Mouse (Mus musculus) limb, embryonic 13.5 days (tissue): ENCODE data around the gene Fndc3b. TPM values are rescaled to one million over a fixed set of nuclear protein-coding genes. Genes with fewer than 3 reads are reported as not detected.

Experiments
- ATAC-seq: fragments of 200-750 bp; cut with Nextera tagmentation; 2 replicates; pipeline ENCODE4 v1.8.0; 2017; ENCODE audit warnings: low read depth, moderate number of reproducible peaks, moderate TSS enrichment; ENCODE audit not compliant: low FRiP score
- H3K27ac ChIP-seq: fragments of 300-500 bp; sonication (generic); 2 replicates; pipeline ENCODE4 v1.5.1; 2015; ENCODE audit warnings: inconsistent platforms, mild to moderate bottlenecking, moderate library complexity
- H3K27me3 ChIP-seq: fragments of 300-500 bp; sonication (generic); 2 replicates; pipeline ENCODE4 v1.6.1; 2015; ENCODE audit warnings: mild to moderate bottlenecking, inconsistent platforms
- H3K36me3 ChIP-seq: fragments of 300-500 bp; sonication (generic); 2 replicates; pipeline ENCODE4 v1.6.1; 2015; ENCODE audit warnings: inconsistent platforms, mild to moderate bottlenecking, moderate library complexity
- H3K4me1 ChIP-seq: fragments of 300-500 bp; sonication (generic); 2 replicates; pipeline ENCODE4 v1.6.1; 2015; ENCODE audit warnings: inconsistent platforms
- H3K4me2 ChIP-seq: fragments of 300-500 bp; sonication (generic); replicated peaks from 2 replicates; pipeline ENCODE4 v1.6.1; 2015; ENCODE audit warnings: inconsistent platforms, mild to moderate bottlenecking, moderate library complexity
- H3K4me3 ChIP-seq: fragments of 300-500 bp; sonication (generic); 2 replicates; pipeline ENCODE4 v1.5.1; 2015; ENCODE audit warnings: moderate library complexity, mild to moderate bottlenecking, inconsistent platforms
- H3K9ac ChIP-seq: fragments of 300-500 bp; sonication (generic); 2 replicates; pipeline ENCODE4 v1.6.1; 2015; ENCODE audit warnings: mild to moderate bottlenecking, inconsistent platforms
- H3K9me3 ChIP-seq: fragments of 300-500 bp; sonication (generic); 2 replicates; pipeline ENCODE4 v1.6.1; 2016; ENCODE audit warnings: inconsistent platforms
- WGBS: fragments of 180-500 bp; shearing (Covaris S2); methylation state at CpG from one replicate; pipeline ENCODE4 v1.1.7; 2015; 5-methylcytosine and 5-hydroxymethylcytosine counted together
- polyA plus RNA-seq: library from polyadenylated mRNA; unstranded; fragments of >200 nt; fragmentation: Nextera tagmentation; extraction: Ambion mirVana; gene quantifications from 2 replicates; pipeline ENCODE4 v1.2.1, GENCODE M21; 2015

Gene Fndc3b
- polyA plus RNA-seq, 1 experiment from 2014 or later: 31.4 TPM

DNA sequence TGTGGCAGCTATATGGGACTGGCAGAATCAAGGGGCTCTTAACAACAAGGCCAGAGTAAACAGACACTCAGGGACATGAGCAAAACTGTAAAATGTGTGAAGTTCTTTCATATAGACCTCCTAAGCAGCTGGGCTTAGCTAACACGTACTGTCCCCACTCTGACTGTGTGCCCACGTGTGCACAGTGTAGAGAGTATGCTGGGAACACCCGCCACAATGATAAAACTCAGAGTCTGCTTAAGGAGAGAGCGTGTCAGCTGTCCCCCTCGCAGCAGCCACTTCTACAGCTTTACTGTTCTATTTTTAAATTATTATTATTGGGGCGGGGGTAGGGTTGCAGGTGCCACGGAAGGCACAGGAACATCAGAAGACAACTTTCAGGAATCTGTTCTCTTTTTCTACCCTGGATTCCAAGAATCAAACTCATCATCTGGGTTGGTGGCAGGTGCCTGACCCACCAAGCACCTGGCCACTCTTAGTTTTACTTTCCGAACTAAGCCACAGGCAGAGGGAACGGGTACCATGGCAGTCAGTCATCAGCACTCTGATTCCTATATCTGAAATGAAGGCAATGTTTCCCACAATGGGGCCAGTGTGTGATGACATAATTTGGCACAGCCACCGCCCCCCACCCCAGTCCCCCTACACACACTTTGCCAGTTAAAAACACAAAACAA lies 133.6 kb downstream of the Fndc3b start:
- no peak overlapping the region for H3K9ac ChIP-seq

DNA sequence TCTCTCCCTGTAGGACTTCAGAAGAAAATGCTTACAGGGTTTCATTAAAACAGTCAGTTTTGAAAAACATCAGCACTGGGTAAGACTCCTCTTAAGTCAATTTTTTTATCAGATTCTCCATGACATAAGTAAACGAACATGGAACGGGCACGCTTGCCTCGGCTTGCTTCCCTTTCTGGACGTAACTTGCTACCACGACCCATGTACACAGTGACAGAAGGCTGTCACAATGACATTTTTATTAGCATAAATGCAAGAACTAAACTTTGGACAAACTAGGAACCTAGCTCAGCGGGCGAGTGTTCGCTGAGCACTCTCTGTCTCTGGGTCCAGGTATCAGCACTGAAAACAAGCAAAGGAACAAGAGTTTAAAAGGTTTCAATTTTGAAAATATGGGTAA lies 136.9 kb downstream of the Fndc3b start:
- WGBS: 81% methylated on average over 9 of the region's 9 CpGs
- H3K36me3 ChIP-seq: no peaks in the 10 kb centered on the region
- no peak overlapping the region for H3K4me3 ChIP-seq
- H3K9me3 ChIP-seq: no peaks in the 10 kb centered on the region
- no peak overlapping the region for H3K4me2 ChIP-seq
- no peak for ATAC-seq
- peaks cover 47% of the 10 kb centered on the region for H3K4me1 ChIP-seq
- H3K27ac ChIP-seq: no peak overlapping the region
- no peak overlapping the region for H3K9ac ChIP-seq
- no peaks in the 10 kb centered on the region for H3K27me3 ChIP-seq

More for the DNA sequence above, 133.6 kb downstream of the Fndc3b start:
- no peaks in the 10 kb centered on the region for H3K9me3 ChIP-seq
- H3K4me1 ChIP-seq: peaks cover 59% of the 10 kb centered on the region
- 81% methylated on average over 10 of the region's 10 CpGs for WGBS
- H3K4me3 ChIP-seq: no peak overlapping the region
- no peak for ATAC-seq
- no peaks in the 10 kb centered on the region for H3K27me3 ChIP-seq
- no peak overlapping the region for H3K4me2 ChIP-seq
- H3K36me3 ChIP-seq: no peaks in the 10 kb centered on the region
- no peak overlapping the region for H3K27ac ChIP-seq

DNA sequence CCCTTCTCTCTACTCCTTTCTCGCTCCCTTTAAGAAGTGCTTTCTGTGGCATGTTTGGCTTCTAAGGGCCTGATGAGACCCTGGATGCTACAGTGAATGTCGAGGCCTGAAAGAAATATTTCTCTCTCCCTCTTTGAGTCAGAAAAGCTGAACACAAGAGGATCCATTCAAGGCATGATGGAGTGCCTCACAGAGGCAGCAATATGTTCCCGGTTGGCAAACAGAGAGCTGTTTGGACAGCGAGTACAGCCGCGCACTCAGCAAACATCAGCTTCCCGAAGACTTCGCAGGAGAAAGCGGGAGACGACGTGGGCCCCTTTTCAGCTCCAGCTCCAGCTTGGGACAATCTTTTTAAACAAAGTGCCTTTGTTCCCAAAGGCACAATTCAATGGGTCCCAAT lies 137.6 kb downstream of the Fndc3b start:
- Histone ChIP-seq H3K9ac (no peak overlapping the region), H3K9me3 (no peaks in the 10 kb centered on the region), H3K4me1 (peaks cover 45% of the 10 kb centered on the region), H3K4me2 (no peak overlapping the region), H3K27me3 (no peaks in the 10 kb centered on the region), H3K27ac (peak overlapping the region; percentile 67; the same call in 1 of the 2 replicates), H3K4me3 (no peak overlapping the region), H3K36me3 (no peaks in the 10 kb centered on the region)
- 65% methylated on average over 11 of the region's 11 CpGs for WGBS
- no peak for ATAC-seq

DNA sequence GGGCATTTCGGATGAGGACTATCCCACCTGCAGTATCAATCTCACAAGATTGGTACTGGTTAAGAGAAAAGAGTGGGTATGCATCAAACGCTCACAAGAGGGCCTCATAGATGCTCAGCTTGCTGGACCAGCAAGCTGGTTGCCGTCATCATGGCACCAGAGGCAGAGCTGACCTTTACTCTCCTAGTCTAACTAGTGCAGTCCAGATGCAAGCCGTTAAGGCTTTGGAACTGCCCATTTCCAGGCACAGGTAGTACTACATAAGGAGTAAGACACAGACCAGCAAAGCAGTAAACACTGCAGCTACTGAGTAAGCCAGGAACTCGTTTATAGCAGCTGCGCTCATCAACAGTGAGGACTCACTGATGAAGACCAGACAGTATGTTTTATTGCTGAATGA lies 138.8 kb downstream of the Fndc3b start:
- Histone ChIP-seq H3K4me2 (no peak overlapping the region), H3K36me3 (no peaks in the 10 kb centered on the region), H3K4me3 (no peak overlapping the region), H3K27ac (peak overlapping the region; percentile 33; the same call in 1 of the 2 replicates), H3K9me3 (no peaks in the 10 kb centered on the region), H3K4me1 (peaks cover 39% of the 10 kb centered on the region), H3K9ac (no peak overlapping the region), H3K27me3 (no peaks in the 10 kb centered on the region)
- WGBS: 28% methylated on average over 6 of the region's 6 CpGs
- peak; percentile 59 for ATAC-seq

DNA sequence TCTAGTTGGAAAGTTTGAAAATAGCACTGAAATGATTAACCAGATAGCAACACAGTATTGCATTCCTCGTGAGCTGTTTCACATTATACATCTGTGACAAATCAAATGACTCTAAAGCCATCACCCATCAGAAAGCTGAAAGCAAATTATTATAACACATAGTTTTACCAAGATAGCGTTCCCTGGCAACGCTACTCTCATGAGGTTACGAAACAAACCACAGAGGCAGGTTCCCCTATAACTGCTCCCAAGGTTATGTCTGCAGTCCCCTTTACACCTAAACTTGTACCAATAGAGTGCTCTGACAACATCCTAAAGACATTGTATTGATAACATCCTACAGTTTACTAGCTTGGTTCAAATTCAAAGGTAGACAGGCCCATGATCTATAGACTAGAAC lies 145.8 kb downstream of the Fndc3b start:
- 81% methylated on average over 4 of the region's 4 CpGs for WGBS
- Histone ChIP-seq H3K4me1 (peaks cover 11% of the 10 kb centered on the region), H3K27me3 (no peaks in the 10 kb centered on the region), H3K9me3 (no peaks in the 10 kb centered on the region), H3K4me2 (no peak overlapping the region), H3K36me3 (no peaks in the 10 kb centered on the region), H3K27ac (no peak overlapping the region), H3K9ac (no peak overlapping the region), H3K4me3 (no peak overlapping the region)
- ATAC-seq: no peak

DNA sequence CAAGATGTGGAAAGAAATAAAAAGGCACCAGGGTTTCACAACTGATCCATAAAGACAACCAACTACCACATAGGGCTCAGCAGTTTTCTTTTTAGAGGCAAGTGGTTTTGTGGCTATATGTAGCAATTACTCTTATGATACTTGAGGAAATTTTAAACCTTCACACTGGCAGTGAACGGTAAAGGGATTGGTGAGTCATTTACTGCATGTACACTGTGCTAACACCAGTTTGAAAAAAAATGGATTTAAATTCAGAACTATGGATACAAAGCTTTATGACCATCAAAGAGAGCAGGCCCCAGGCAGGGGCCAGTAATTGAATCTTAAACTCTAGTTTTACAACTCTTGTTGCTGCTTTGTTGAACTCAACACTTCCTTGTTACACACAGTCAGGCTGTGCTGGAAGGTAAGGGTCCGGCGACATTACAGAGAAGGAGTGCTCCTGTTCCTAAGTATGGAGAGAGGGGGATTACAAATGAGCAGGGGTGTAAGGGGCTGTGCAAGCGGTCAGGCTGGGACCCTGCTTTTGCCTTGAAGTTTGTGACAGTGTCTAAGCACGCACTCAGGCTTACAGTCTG lies 148.0 kb downstream of the Fndc3b start:
- no peak overlapping the region for H3K4me2 ChIP-seq
- no peaks in the 10 kb centered on the region for H3K9me3 ChIP-seq
- H3K9ac ChIP-seq: no peak overlapping the region
- H3K4me1 ChIP-seq: peaks cover 11% of the 10 kb centered on the region
- H3K27ac ChIP-seq: no peak overlapping the region; the same call in 1 of the 2 replicates
- H3K4me3 ChIP-seq: no peak overlapping the region
- WGBS: 61% methylated on average over 5 of the region's 5 CpGs
- no peak for ATAC-seq
- no peaks in the 10 kb centered on the region for H3K36me3 ChIP-seq
- no peaks in the 10 kb centered on the region for H3K27me3 ChIP-seq

DNA sequence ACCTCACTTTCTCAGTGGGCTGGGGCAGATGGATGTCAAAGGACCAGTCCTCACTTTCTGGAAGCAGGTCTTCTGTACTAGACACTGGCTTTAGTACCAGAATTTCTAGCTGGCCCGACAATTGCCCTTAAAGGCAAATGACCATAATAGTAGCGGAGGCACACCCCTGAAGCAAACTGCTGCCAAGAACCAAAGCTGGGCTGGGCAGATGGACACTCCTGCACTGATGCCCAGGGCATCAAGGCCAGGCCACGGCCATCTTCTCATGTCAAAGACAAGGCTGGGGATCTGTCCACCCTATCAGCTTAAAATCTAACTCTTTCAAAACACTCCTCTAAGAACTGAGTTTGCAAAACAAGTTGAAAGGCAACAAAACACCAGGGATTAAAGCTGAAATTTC lies 148.6 kb downstream of the Fndc3b start:
- H3K36me3 ChIP-seq: no peaks in the 10 kb centered on the region
- H3K9ac ChIP-seq: no peak overlapping the region
- no peaks in the 10 kb centered on the region for H3K9me3 ChIP-seq
- no peak overlapping the region for H3K27ac ChIP-seq
- no peak overlapping the region for H3K4me2 ChIP-seq
- ATAC-seq: no peak
- WGBS: 80% methylated on average over 3 of the region's 3 CpGs
- H3K4me1 ChIP-seq: peaks cover 11% of the 10 kb centered on the region
- no peak overlapping the region for H3K4me3 ChIP-seq
- H3K27me3 ChIP-seq: no peaks in the 10 kb centered on the region

DNA sequence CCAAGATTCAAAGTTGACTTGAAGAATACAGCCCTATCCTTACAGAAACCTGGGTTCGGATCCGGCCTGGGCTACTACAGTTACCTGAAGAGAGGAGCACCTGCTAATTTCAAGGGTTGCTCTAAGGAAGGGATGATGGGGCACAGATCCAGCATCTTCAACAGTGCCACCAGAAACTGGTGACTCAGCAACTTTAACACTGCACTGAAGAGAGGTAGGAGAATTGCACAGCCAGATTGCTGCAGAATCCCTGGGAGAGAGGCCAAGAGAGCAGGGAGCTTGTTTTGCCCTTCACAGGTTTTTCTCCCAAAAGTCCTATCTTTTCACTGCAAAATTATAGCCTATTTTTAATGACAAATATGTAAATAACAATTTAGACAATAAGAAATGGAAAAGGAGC lies 149.2 kb downstream of the Fndc3b start:
- Histone ChIP-seq H3K9me3 (no peaks in the 10 kb centered on the region), H3K9ac (no peak overlapping the region), H3K27ac (no peak overlapping the region), H3K4me1 (peaks cover 11% of the 10 kb centered on the region), H3K36me3 (no peaks in the 10 kb centered on the region), H3K4me3 (no peak overlapping the region), H3K4me2 (no peak overlapping the region), H3K27me3 (no peaks in the 10 kb centered on the region)
- no peak for ATAC-seq
- 99% methylated on average over 2 of the region's 2 CpGs for whole genome bisulfite sequencing

DNA sequence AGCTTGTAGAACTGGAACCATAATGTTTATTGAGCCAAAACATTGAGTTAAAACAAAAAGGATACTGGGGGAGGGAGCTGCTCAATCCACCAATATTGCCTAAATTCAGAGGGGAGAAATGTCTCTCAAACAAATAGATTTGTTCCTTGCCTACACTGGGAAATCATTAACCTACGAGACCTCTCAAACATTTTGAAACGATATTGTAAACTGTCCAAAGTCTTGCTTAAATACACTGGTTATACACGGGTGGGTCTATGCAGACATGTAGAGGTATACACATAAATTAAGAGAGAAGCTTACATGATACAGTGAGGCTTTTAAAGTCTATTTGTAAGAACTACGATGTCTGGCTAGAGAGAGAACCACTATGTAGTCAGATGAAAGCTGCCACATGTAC lies 151.8 kb downstream of the Fndc3b start:
- no peak overlapping the region for H3K9ac ChIP-seq
- ATAC-seq: no peak

DNA sequence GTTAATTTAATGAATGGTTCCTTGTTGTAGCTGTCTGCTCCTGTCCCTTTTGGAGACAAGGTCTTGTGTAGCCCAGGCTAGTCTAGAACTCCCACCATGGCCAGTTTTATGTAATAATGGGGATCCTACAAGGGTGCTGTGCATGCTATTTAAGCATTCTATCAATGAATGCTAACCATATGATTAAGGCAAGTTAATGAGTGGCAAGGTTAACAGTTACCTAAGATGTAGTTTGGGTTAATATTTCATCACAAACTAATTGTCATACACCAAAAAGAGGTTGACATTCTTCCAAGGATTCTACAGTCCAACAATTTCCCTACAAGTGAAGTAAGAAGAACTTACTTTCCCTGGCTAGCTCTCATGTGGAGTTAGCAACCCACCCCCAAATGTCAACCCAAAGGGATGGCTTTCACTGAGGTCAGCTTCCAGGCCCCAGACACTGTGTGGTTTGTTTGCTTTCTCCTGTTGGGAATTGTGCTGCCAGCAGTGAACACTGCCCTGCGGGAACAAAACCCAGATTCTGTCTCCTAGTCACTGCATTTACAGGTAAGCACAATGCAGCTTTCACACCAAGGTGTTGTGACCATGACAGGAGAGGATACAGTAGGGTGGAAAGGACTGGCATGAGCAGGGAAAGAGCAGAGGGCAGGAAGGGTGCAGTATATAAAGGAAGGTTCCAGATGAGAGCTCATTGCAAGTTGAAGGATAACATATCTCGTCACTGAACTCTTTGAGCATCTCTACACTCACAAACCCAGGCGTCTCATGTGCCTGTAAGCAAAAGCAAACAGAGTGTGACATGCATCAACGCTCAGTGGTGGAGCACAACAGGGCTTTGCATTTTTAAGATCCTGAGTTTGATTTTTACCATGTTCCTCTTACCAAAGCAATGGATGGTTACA lies 153.8 kb downstream of the Fndc3b start:
- no peaks in the 10 kb centered on the region for H3K9me3 ChIP-seq
- WGBS: 91% methylated on average over 4 of the region's 4 CpGs
- ATAC-seq: no peak
- no peak overlapping the region for H3K4me3 ChIP-seq
- no peak overlapping the region for H3K4me2 ChIP-seq
- no peaks in the 10 kb centered on the region for H3K4me1 ChIP-seq
- no peaks in the 10 kb centered on the region for H3K27me3 ChIP-seq
- peaks cover 23% of the 10 kb centered on the region for H3K36me3 ChIP-seq
- no peak overlapping the region for H3K9ac ChIP-seq
- H3K27ac ChIP-seq: no peak overlapping the region

More for the DNA sequence above, 151.8 kb downstream of the Fndc3b start:
- H3K9me3 ChIP-seq: no peaks in the 10 kb centered on the region
- no peaks in the 10 kb centered on the region for H3K27me3 ChIP-seq
- H3K4me3 ChIP-seq: no peak overlapping the region
- peaks cover 9% of the 10 kb centered on the region for H3K36me3 ChIP-seq
- H3K4me1 ChIP-seq: peaks cover 11% of the 10 kb centered on the region
- H3K27ac ChIP-seq: no peak overlapping the region
- no peak overlapping the region for H3K4me2 ChIP-seq
- WGBS: 93% methylated on average over 4 of the region's 4 CpGs

DNA sequence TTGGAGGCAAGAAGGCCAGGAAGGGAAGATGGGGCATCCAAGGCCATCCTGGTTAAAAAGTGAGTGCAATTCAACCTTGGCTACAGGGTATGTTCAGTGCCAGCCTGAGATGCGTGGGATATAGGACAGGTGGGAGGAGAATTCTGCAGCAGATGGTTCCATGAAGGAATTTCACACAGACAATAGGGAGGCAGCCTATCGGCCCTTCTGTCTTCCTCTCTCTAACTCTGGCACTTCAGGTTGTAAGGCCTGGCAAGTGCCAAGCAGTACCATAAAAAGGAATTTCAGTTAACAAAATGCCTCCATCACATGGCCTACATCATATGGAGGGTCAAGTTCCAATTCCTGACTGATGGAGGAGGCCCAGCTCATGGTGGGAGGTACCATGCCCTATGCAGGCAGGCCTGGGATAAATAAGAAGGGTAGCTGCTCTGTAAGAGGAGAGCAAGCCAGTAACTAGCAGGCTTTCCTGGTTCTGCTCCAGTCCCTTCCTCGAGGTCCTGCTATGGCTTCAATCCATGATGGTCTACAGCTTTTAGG lies 155.6 kb downstream of the Fndc3b start:
- H3K9me3 ChIP-seq: no peaks in the 10 kb centered on the region
- WGBS: 87% methylated on average over 3 of the region's 3 CpGs

DNA sequence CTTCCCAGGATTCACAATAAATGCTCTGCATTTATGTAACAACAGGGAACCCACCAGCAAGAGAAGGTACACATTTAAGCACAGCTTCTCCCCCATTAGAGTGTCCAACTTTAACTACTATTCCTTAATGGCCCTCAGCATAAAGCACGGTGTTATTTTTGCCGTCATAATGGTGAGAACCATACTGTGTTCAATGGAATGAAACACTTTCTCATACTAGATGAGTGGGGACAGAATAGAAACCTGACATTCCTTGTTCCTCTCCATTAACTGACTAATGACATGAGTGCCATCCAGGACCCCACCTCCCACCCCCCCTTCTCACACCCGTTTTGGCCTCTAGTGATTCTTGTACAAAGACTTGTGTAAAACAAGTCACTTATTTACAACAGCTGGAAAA lies 156.8 kb downstream of the Fndc3b start:
- H3K4me2 ChIP-seq: no peak overlapping the region
- no peaks in the 10 kb centered on the region for H3K4me1 ChIP-seq
- ATAC-seq: no peak
- 76% methylated on average over 3 of the region's 3 CpGs for WGBS
- H3K27me3 ChIP-seq: no peaks in the 10 kb centered on the region
- no peak overlapping the region for H3K27ac ChIP-seq
- H3K9ac ChIP-seq: no peak overlapping the region
- no peak overlapping the region for H3K4me3 ChIP-seq
- H3K36me3 ChIP-seq: peaks cover 31% of the 10 kb centered on the region
- no peaks in the 10 kb centered on the region for H3K9me3 ChIP-seq

More for the DNA sequence above, 155.6 kb downstream of the Fndc3b start:
- H3K27me3 ChIP-seq: no peaks in the 10 kb centered on the region
- no peak overlapping the region for H3K4me2 ChIP-seq
- no peak overlapping the region for H3K9ac ChIP-seq
- H3K4me1 ChIP-seq: no peaks in the 10 kb centered on the region
- no peak overlapping the region for H3K4me3 ChIP-seq
- no peak overlapping the region for H3K27ac ChIP-seq
- no peak for ATAC-seq
- peaks cover 27% of the 10 kb centered on the region for H3K36me3 ChIP-seq
